Mouse (Mus musculus): ENCODE measurements around the gene Gabbr1.

- TF ChIP-seq POLR2A (IDR thresholded peaks at IDR 0.05; ENCODE audit: low read depth, low read length) (no peak), CTCF (IDR thresholded peaks at IDR 0.05; ENCODE audit: extremely low read depth, insufficient read depth, insufficient read length, insufficient replicate concordance) (no peak)
Observed at GRCm38 (mm10) chr17:37050876-37051275, 5.1 kb downstream of the Gabbr1 start.

All from spleen, adult 2 months (tissue).